Mouse (Mus musculus) liver, adult (tissue): Measurements from ENCODE around the gene Tmem115.

ENCODE experiments used
- GATA4 ChIP-seq: IDR thresholded peaks from 2 replicates; pipeline ENCODE4 v1.6.1; 2014; ENCODE audit warnings: mild to moderate bottlenecking, low read length; ENCODE audit not compliant: insufficient replicate concordance

Gene Tmem115

DNA sequence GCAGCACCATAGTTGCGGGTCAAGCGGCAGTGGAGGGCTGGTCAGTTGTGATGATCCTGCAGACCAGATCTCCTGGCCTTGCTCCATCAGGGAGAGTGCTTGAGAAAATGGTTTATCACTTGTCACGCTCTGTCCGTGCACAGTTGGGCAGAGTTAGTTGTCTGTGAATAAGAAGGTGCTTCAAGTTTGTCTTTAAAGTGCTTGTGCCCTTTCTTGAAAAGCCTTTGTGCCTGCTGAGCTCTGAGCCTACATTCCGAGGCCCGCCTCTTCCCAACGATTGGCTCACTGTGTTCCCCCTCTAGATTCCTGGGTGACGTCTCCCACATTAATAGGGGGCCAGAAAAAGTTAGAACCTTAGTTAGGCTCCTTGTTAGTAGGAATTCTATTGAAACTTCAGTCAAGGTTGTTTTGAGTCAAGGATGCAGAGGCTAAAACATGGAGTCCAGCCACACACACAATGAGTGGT, 18.2 kb downstream of the Tmem115 start:
- no peak for TF ChIP-seq GATA4

GRCm38 (mm10) chr9:107552690-107553393, 19.1 kb downstream of the Tmem115 start:
- no peak for TF ChIP-seq GATA4

DNA sequence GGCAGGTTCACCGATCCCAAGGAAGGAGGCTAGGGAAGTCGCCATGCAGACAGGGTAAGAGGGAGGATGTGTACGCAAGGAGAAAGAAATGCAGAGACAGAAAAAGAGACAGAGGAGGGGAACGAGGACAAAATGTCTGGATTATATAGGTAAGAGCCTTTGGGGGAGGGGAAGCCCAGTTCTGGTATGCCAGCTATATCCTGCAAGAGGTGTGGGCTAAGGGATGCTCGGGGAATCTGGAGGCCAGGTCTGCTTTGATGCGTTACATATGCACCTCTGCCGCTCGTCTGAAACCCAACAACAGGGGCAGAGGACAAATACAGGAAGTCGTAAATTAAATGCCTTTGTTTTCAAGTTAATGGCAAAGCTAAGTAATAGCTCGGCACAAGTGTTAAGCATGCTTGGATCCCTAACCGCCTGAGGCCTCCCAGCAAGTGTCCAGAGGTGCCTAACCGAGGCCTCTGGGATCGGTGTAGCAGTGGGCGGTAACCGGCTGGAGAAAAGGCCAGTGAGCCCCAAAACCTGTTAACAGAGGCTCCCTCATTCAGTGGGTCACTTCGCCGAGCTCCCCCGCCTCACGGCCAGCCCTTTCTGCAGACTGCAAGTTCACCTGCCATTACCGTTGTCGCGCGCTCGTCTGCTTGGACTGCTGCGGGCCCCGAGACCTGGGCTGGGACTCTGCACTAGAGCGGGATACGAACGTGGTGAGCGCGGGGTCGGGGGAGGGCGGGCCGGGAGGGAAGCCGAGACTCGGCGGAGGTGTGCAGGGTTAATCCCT, 20.0 kb downstream of the Tmem115 start:
- no peak for TF ChIP-seq GATA4

DNA sequence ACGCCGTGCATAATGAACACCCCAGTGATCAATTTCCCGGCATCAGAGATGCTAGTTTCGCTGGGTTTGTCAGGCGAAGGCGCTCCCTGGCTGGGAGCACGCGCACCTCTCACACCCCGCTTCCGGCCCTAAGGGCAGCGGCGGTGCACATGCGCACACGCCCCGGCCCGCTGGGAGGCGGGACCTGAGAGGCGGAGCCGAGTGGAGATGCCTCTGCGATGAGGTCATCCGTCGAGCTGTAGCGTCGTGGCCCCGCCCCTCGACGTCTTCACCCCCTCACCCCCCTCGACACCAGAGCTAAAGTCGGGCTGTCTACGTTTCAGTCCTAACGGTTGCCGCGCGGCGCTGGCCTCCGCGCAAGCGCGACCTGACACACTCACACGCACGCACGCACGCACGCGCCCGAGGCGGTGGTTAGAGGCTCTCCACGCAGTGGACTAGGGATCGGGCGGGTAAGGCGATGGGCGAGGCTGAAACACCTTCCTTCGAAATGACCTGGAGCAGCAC, 20.6 kb downstream of the Tmem115 start:
- no peak for TF ChIP-seq GATA4

DNA sequence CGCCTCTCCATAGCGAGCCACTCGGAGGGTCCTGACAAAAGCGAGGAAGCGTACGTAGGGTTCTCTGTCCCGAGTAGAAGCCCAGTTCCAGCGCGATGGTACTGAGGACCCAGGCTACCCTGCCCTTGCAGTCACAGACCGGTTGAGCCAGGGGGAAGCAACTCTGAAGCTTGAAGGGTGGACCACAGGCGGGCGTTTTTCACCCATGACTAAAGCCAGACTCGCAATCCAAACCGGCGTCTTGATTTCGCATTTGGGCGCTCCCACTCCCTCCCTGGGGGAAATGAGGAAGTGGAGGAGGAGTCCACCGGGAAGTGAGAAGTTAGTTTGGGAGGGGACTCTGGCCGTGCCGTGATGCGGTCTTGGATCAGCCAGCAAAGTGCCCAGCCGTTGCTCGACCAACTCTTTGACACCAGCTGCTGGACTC, 21.3 kb downstream of the Tmem115 start:
- TF ChIP-seq GATA4: no peak

GRCm38 (mm10) chr9:107555701-107556100, 22.0 kb downstream of the Tmem115 start:
- TF ChIP-seq GATA4: no peak

DNA sequence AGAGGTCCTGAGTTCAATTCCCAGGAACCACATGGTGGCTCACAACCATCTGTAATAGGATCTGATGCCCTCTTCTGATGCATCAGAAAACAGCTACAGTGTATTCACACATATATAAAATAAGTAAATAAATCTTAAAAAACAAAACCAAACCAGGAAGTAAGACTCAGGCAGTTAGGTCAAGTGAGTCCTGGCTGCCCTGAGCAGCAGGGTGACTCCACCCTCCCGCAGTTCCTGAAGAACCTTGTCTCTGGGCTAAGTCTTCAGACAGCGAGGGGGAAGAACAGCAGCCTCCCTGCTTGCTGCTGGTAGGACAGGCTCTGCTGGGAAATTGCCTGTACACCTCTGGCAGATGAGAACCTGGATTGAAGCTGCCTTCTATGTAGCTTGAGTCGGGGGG, 22.6 kb downstream of the Tmem115 start:
- TF ChIP-seq GATA4: no peak

DNA sequence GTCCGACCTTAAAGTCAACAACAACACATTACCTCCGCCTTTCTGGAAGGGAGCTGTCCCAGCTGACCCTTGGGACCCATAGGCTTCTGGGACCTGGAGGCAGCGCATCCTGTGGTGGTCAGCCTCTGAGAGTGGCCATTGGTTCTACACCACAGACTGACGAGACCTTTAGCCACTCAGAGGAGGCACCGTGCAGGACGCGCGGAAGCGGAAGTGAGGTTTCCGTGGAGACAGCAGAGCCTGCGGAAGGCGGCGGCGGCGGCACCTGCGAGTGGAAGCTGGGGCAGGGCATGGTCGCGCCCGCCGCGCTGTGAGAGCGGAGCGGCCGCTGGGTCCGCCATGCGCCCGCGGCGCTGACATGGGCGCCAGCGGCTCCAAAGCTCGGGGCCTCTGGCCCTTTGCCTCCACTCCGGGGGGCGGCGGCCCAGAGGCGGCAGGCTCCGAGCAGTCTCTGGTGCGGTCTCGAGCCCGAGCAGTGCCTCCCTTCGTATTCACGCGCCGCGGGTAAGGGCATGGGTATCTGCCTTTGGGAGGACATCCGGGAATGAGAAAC, 29.4 kb downstream of the Tmem115 start, which contains the start of gene Tusc2:
TSS of gene Tusc2 (plus strand) at position 227 of the 553 bp plus-strand sequence.
- no peak for TF ChIP-seq GATA4

DNA sequence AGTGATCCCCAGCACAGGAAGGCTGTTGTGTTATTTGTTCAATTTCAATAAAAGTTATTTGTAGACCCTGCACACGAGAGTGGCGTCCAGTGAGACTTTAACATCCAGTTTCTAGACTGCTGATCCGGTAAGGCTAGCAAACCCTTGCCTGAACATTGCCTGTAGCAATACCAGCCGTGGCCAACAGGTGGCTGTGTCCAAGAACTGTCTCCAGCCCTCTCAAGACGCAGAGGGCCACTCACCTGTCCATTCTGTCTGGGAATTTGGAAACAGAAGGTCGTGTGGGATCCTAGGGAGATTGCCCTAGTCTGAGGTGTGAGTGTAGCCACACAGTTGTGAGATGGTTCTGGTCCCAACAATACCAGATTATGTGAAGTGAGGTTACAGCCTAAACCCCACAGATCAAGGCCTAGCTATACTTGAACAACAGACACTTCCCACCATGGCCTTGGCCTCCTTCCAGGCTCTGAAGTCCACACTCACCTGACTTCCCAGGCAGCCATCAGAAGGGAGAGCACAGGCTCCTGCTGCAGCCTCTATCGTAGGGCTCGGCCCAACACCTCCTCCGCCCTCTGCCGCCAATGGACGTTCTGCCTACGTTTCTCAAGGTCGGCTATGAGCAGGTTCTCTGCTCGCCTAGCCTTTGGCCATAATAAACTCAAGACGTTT, 32.4 kb downstream of the Tmem115 start:
- TF ChIP-seq GATA4: no peak

- peak; percentile 97 for TF ChIP-seq GATA4
Measured at GRCm38 (mm10) chr9:107566855-107567254, 33.1 kb downstream of the Tmem115 start.

- TF ChIP-seq GATA4: peak; percentile 69; the same call in 1 of the 2 replicates
Measured at GRCm38 (mm10) chr9:107567702-107568319, 34.1 kb downstream of the Tmem115 start, which contains the start of gene Hyal2. Gene Hyal2, plus strand, starts transcription at chr9:107567945.

GRCm38 (mm10) chr9:107568331-107569261, 34.9 kb downstream of the Tmem115 start:
- no peak for TF ChIP-seq GATA4

- peak; percentile 43; the same call in 1 of the 2 replicates for TF ChIP-seq GATA4
Measured at GRCm38 (mm10) chr9:107569270-107569669, 35.5 kb downstream of the Tmem115 start.
